Mouse (Mus musculus): ENCODE results near the gene Spef2.

GRCm38 (mm10) chr15:9701845-9702244 is 46.8 kb downstream of the Spef2 start:
- TF ChIP-seq POLR2A (IDR thresholded peaks at IDR 0.05; ENCODE audit: insufficient read length, low read depth) (no peak), MYOG (IDR thresholded peaks at IDR 0.05; ENCODE audit: control insufficient read depth in 1 of 3, insufficient read depth in 1 of 3, insufficient read length in 2 of 3, low read depth in 2 of 3) (no peak), SRF (IDR thresholded peaks at IDR 0.05; ENCODE audit: control insufficient read depth, insufficient read length, low read depth) (no peak), TCF12 (IDR thresholded peaks at IDR 0.05; ENCODE audit: insufficient read depth, poor library complexity, severe bottlenecking) (no peak), USF1 (IDR thresholded peaks at IDR 0.05; ENCODE audit: low read depth) (no peak), MAX (IDR thresholded peaks at IDR 0.05; ENCODE audit: low read depth) (no peak), E2F4 (IDR thresholded peaks at IDR 0.05; ENCODE audit: insufficient read depth) (no peak), CEBPB (IDR thresholded peaks at IDR 0.05; ENCODE audit: insufficient read depth, poor library complexity, severe bottlenecking) (no peak), MYOD1 (IDR thresholded peaks at IDR 0.05; ENCODE audit: control insufficient read depth in 1 of 3, insufficient read length in 2 of 3, low read depth in 2 of 3) (no peak), POLR2AphosphoS2 (IDR thresholded peaks at IDR 0.05; ENCODE audit: insufficient read length, low read depth) (no peak), REST (IDR thresholded peaks at IDR 0.05; ENCODE audit: insufficient read depth, insufficient read length) (no peak), TCF3 (IDR thresholded peaks at IDR 0.05; ENCODE audit: insufficient read length, low read depth) (no peak)

Measured in myocyte (in vitro differentiated cells).